Mouse (Mus musculus): Measurements from ENCODE around the gene Pla2g3. TPM values are rescaled to one million over a fixed set of nuclear protein-coding genes. Genes with fewer than 3 reads are reported as not detected.

Pla2g3 gene
- total and polyA plus RNA-seq, 2 experiments from 2014 or later = 18.5 to 30.4 TPM

GRCm38 (mm10) chr11:3452167-3452639 lies 35.9 kb upstream of the Pla2g3 start, which contains the start of gene Rnf185:
Gene Rnf185, minus strand, starts transcription at chr11:3452363.
- Histone ChIP-seq H3K36me3 (ENCODE audit: insufficient read depth, low read length) (no peaks in the 10 kb centered on the region), H3K4me2 (ENCODE audit: low read depth, low read length) (peak within 1 kb of the TSS; percentile 82), H3K4me3 (ENCODE audit: low read length) (peak within 1 kb of the TSS; percentile 88), H3K9ac (replicated peaks; ENCODE audit: low read length) (peak within 1 kb of the TSS; percentile 86), H3K27ac (peak within 1 kb of the TSS; percentile 91), H3K9me3 (ENCODE audit: low read length) (no peaks in the 10 kb centered on the region), H3K27me3 (ENCODE audit: insufficient read depth, low read length) (no peaks in the 10 kb centered on the region), H3K4me1 (ENCODE audit: insufficient read depth, low read length) (peaks cover 7% of the 10 kb centered on the region; the same call in 1 of the 2 replicates)
- 0% methylated on average over 45 of the region's 45 CpGs for WGBS
- TF ChIP-seq CTCF (IDR thresholded peaks at IDR 0.05; ENCODE audit: low read depth) = peak; percentile 18; the same call in 1 of the 2 replicates
- ATAC-seq = peak; percentile 98
- peak; percentile 98 for DNase-seq (ENCODE audit: low spot score)

GRCm38 (mm10) chr11:3452769-3453168 lies 35.3 kb upstream of the Pla2g3 start:
- H3K4me3 ChIP-seq (ENCODE audit: low read length) = peak overlapping the region; percentile 88
- 2% methylated on average over 9 of the region's 9 CpGs for whole genome bisulfite sequencing
- DNase-seq (ENCODE audit: low spot score) = peak; percentile 49

GRCm38 (mm10) chr11:3453467-3453866 lies 34.6 kb upstream of the Pla2g3 start:
- H3K9ac ChIP-seq (replicated peaks; ENCODE audit: low read length) = peak overlapping the region; percentile 86; the same call in 1 of the 2 replicates
- no peaks in the 10 kb centered on the region for H3K27me3 ChIP-seq (ENCODE audit: insufficient read depth, low read length)
- 0 out of 2 replicates have a peak overlapping the region, but pooled peaks have one; percentile 91 for H3K27ac ChIP-seq
- peak overlapping the region; percentile 82 for H3K4me2 ChIP-seq (ENCODE audit: low read depth, low read length)
- peaks cover 7% of the 10 kb centered on the region; the same call in 1 of the 2 replicates for H3K4me1 ChIP-seq (ENCODE audit: insufficient read depth, low read length)
- WGBS = 72% methylated on average over 6 of the region's 6 CpGs
- no peaks in the 10 kb centered on the region for H3K36me3 ChIP-seq (ENCODE audit: insufficient read depth, low read length)
- peak; percentile 45 for TF ChIP-seq CTCF (IDR thresholded peaks at IDR 0.05; ENCODE audit: low read depth)
- peak overlapping the region; percentile 88 for H3K4me3 ChIP-seq (ENCODE audit: low read length)
- DNase-seq (ENCODE audit: low spot score) (no peak), ATAC-seq (no peak)
- H3K9me3 ChIP-seq (ENCODE audit: low read length) = no peaks in the 10 kb centered on the region

More at GRCm38 (mm10) chr11:3452769-3453168, 35.3 kb upstream of the Pla2g3 start:
- Histone ChIP-seq H3K4me2 (ENCODE audit: low read depth, low read length) (peak overlapping the region; percentile 82), H3K36me3 (ENCODE audit: insufficient read depth, low read length) (no peaks in the 10 kb centered on the region), H3K27me3 (ENCODE audit: insufficient read depth, low read length) (no peaks in the 10 kb centered on the region), H3K4me1 (ENCODE audit: insufficient read depth, low read length) (peaks cover 7% of the 10 kb centered on the region; the same call in 1 of the 2 replicates), H3K9ac (replicated peaks; ENCODE audit: low read length) (peak overlapping the region; percentile 86), H3K27ac (peak overlapping the region; percentile 91), H3K9me3 (ENCODE audit: low read length) (no peaks in the 10 kb centered on the region)
- ATAC-seq = peak; percentile 49
- TF ChIP-seq CTCF (IDR thresholded peaks at IDR 0.05; ENCODE audit: low read depth) = no peak

- Histone ChIP-seq H3K27me3 (ENCODE audit: insufficient read depth, low read length) (no peaks in the 10 kb centered on the region), H3K27ac (no peak overlapping the region), H3K36me3 (ENCODE audit: insufficient read depth, low read length) (no peaks in the 10 kb centered on the region), H3K4me3 (ENCODE audit: low read length) (no peak overlapping the region), H3K4me2 (ENCODE audit: low read depth, low read length) (no peak overlapping the region), H3K9me3 (ENCODE audit: low read length) (no peaks in the 10 kb centered on the region), H3K4me1 (ENCODE audit: insufficient read depth, low read length) (peaks cover 7% of the 10 kb centered on the region; the same call in 1 of the 2 replicates), H3K9ac (replicated peaks; ENCODE audit: low read length) (no peak overlapping the region)
- TF ChIP-seq CTCF (IDR thresholded peaks at IDR 0.05; ENCODE audit: low read depth) = no peak
- ATAC-seq = no peak
- no peak for DNase-seq (ENCODE audit: low spot score)
- WGBS = 95% methylated on average over 3 of the region's 3 CpGs
Observed at GRCm38 (mm10) chr11:3454506-3454905, 33.6 kb upstream of the Pla2g3 start.

GRCm38 (mm10) chr11:3456354-3456753 lies 31.7 kb upstream of the Pla2g3 start:
- H3K4me1 ChIP-seq (ENCODE audit: insufficient read depth, low read length) = peaks cover 4% of the 10 kb centered on the region; the same call in 1 of the 2 replicates
- H3K9ac ChIP-seq (replicated peaks; ENCODE audit: low read length) = no peak overlapping the region
- WGBS = 13% methylated on average over 1 of the region's 1 CpGs
- no peak overlapping the region for H3K4me2 ChIP-seq (ENCODE audit: low read depth, low read length)
- no peaks in the 10 kb centered on the region for H3K9me3 ChIP-seq (ENCODE audit: low read length)
- TF ChIP-seq CTCF (IDR thresholded peaks at IDR 0.05; ENCODE audit: low read depth) = peak; percentile 89
- no peaks in the 10 kb centered on the region for H3K27me3 ChIP-seq (ENCODE audit: insufficient read depth, low read length)
- ATAC-seq = no peak
- no peaks in the 10 kb centered on the region for H3K36me3 ChIP-seq (ENCODE audit: insufficient read depth, low read length)
- no peak overlapping the region for H3K27ac ChIP-seq
- DNase-seq (ENCODE audit: low spot score) = peak; percentile 74
- no peak overlapping the region for H3K4me3 ChIP-seq (ENCODE audit: low read length)

- no peak for TF ChIP-seq CTCF (IDR thresholded peaks at IDR 0.05; ENCODE audit: low read depth)
- DNase-seq (ENCODE audit: low spot score) (no peak), ATAC-seq (no peak)
- Histone ChIP-seq H3K27ac (no peak overlapping the region), H3K9ac (replicated peaks; ENCODE audit: low read length) (no peak overlapping the region), H3K36me3 (ENCODE audit: insufficient read depth, low read length) (no peaks in the 10 kb centered on the region), H3K9me3 (ENCODE audit: low read length) (no peaks in the 10 kb centered on the region), H3K4me3 (ENCODE audit: low read length) (no peak overlapping the region), H3K27me3 (ENCODE audit: insufficient read depth, low read length) (no peaks in the 10 kb centered on the region), H3K4me1 (ENCODE audit: insufficient read depth, low read length) (peaks cover under 1% of the 10 kb centered on the region; the same call in 1 of the 2 replicates), H3K4me2 (ENCODE audit: low read depth, low read length) (no peak overlapping the region)
- WGBS = 89% methylated on average over 13 of the region's 13 CpGs
Observed at GRCm38 (mm10) chr11:3458428-3459104, 29.5 kb upstream of the Pla2g3 start.

- H3K9me3 ChIP-seq (ENCODE audit: low read length) = no peaks in the 10 kb centered on the region
- no peak for DNase-seq (ENCODE audit: low spot score)
- H3K27me3 ChIP-seq (ENCODE audit: insufficient read depth, low read length) = no peaks in the 10 kb centered on the region
- H3K4me1 ChIP-seq (ENCODE audit: insufficient read depth, low read length) = no peaks in the 10 kb centered on the region
- 87% methylated on average over 2 of the region's 2 CpGs for whole genome bisulfite sequencing
- no peaks in the 10 kb centered on the region for H3K36me3 ChIP-seq (ENCODE audit: insufficient read depth, low read length)
- H3K27ac ChIP-seq = no peak overlapping the region
- H3K9ac ChIP-seq (replicated peaks; ENCODE audit: low read length) = no peak overlapping the region
- TF ChIP-seq CTCF (IDR thresholded peaks at IDR 0.05; ENCODE audit: low read depth) = no peak
- H3K4me2 ChIP-seq (ENCODE audit: low read depth, low read length) = no peak overlapping the region
- no peak for ATAC-seq
- H3K4me3 ChIP-seq (ENCODE audit: low read length) = no peak overlapping the region
Observed at GRCm38 (mm10) chr11:3459105-3459468, 29.0 kb upstream of the Pla2g3 start.
